Mouse (Mus musculus): ENCODE data around the gene Scly. TPM values are rescaled to one million over a fixed set of nuclear protein-coding genes. Genes with fewer than 3 reads are reported as not detected.

Scly gene
- polyA plus RNA-seq, 1 experiment from 2014 or later: 12.6 TPM

- H3K9ac ChIP-seq: no peak overlapping the region
- H3K36me3 ChIP-seq (replicated peaks): peaks cover 9% of the 10 kb centered on the region; the same call in 1 of the 2 replicates
- H3K4me2 ChIP-seq: no peak overlapping the region
- H3K4me1 ChIP-seq: no peaks in the 10 kb centered on the region
- H3K27ac ChIP-seq: no peak overlapping the region
- WGBS: 94% methylated on average over 4 of the region's 4 CpGs
- ATAC-seq (replicated peaks): no peak
- no peaks in the 10 kb centered on the region for H3K27me3 ChIP-seq (replicated peaks)
- no peak overlapping the region for H3K4me3 ChIP-seq
- no peaks in the 10 kb centered on the region for H3K9me3 ChIP-seq
Measured at GRCm38 (mm10) chr1:91304621-91305020, 6.5 kb downstream of the Scly start.

- Histone ChIP-seq H3K9me3 (no peaks in the 10 kb centered on the region), H3K4me1 (no peaks in the 10 kb centered on the region), H3K27me3 (replicated peaks) (no peaks in the 10 kb centered on the region), H3K4me2 (no peak overlapping the region), H3K4me3 (no peak overlapping the region), H3K9ac (no peak overlapping the region), H3K27ac (no peak overlapping the region), H3K36me3 (replicated peaks) (peaks cover 9% of the 10 kb centered on the region; the same call in 1 of the 2 replicates)
- WGBS: 95% methylated on average over 13 of the region's 13 CpGs
- ATAC-seq (replicated peaks): no peak
Measured at GRCm38 (mm10) chr1:91309366-91310085, 11.4 kb downstream of the Scly start.

GRCm38 (mm10) chr1:91312273-91312672 is 14.1 kb downstream of the Scly start:
- Histone ChIP-seq H3K4me1 (no peaks in the 10 kb centered on the region), H3K4me2 (no peak overlapping the region), H3K9ac (no peak overlapping the region), H3K36me3 (replicated peaks) (peaks cover 5% of the 10 kb centered on the region; the same call in 1 of the 2 replicates), H3K4me3 (no peak overlapping the region), H3K27ac (no peak overlapping the region), H3K9me3 (no peaks in the 10 kb centered on the region), H3K27me3 (replicated peaks) (no peaks in the 10 kb centered on the region)
- no peak for ATAC-seq (replicated peaks)
- 95% methylated on average over 4 of the region's 4 CpGs for WGBS

GRCm38 (mm10) chr1:91313251-91313650 is 15.1 kb downstream of the Scly start:
- no peak overlapping the region for H3K4me3 ChIP-seq
- no peak for ATAC-seq (replicated peaks)
- WGBS: 39% methylated on average over 5 of the region's 5 CpGs
- H3K27ac ChIP-seq: 0 out of 2 replicates have a peak overlapping the region, but pooled peaks have one; percentile 22
- H3K27me3 ChIP-seq (replicated peaks): no peaks in the 10 kb centered on the region
- no peaks in the 10 kb centered on the region for H3K4me1 ChIP-seq
- H3K9ac ChIP-seq: no peak overlapping the region
- no peaks in the 10 kb centered on the region for H3K9me3 ChIP-seq
- no peak overlapping the region for H3K4me2 ChIP-seq
- H3K36me3 ChIP-seq (replicated peaks): peaks cover 4% of the 10 kb centered on the region; the same call in 1 of the 2 replicates

- no peak for ATAC-seq (replicated peaks)
- no peaks in the 10 kb centered on the region for H3K27me3 ChIP-seq (replicated peaks)
- no peak overlapping the region for H3K27ac ChIP-seq
- no peak overlapping the region for H3K9ac ChIP-seq
- no peaks in the 10 kb centered on the region for H3K4me1 ChIP-seq
- H3K9me3 ChIP-seq: no peaks in the 10 kb centered on the region
- 93% methylated on average over 6 of the region's 6 CpGs for WGBS
- no peak overlapping the region for H3K4me3 ChIP-seq
- no peaks in the 10 kb centered on the region for H3K36me3 ChIP-seq (replicated peaks)
- H3K4me2 ChIP-seq: no peak overlapping the region
Measured at GRCm38 (mm10) chr1:91317656-91318055, 19.5 kb downstream of the Scly start.

GRCm38 (mm10) chr1:91321760-91322438 is 23.8 kb downstream of the Scly start, which contains the start of gene Espnl:
Espnl (plus strand) TSS chr1:91322075.
- 80% methylated on average over 19 of the region's 19 CpGs for WGBS
- Histone ChIP-seq H3K4me1 (no peaks in the 10 kb centered on the region), H3K27ac (no peak within 1 kb of the TSS), H3K36me3 (replicated peaks) (no peaks in the 10 kb centered on the region), H3K27me3 (replicated peaks) (no peaks in the 10 kb centered on the region), H3K4me2 (no peak within 1 kb of the TSS), H3K9me3 (no peaks in the 10 kb centered on the region), H3K4me3 (no peak within 1 kb of the TSS), H3K9ac (no peak within 1 kb of the TSS)
- ATAC-seq (replicated peaks): no peak

GRCm38 (mm10) chr1:91324646-91325045 is 26.5 kb downstream of the Scly start:
- no peaks in the 10 kb centered on the region for H3K27me3 ChIP-seq (replicated peaks)
- no peaks in the 10 kb centered on the region for H3K4me1 ChIP-seq
- no peak for ATAC-seq (replicated peaks)
- no peak overlapping the region for H3K9ac ChIP-seq
- WGBS: 92% methylated on average over 2 of the region's 2 CpGs
- no peak overlapping the region for H3K4me2 ChIP-seq
- no peak overlapping the region for H3K27ac ChIP-seq
- H3K36me3 ChIP-seq (replicated peaks): no peaks in the 10 kb centered on the region
- no peak overlapping the region for H3K4me3 ChIP-seq
- no peaks in the 10 kb centered on the region for H3K9me3 ChIP-seq

- Histone ChIP-seq H3K4me3 (no peak overlapping the region), H3K4me1 (no peaks in the 10 kb centered on the region), H3K27ac (no peak overlapping the region), H3K36me3 (replicated peaks) (no peaks in the 10 kb centered on the region), H3K9me3 (no peaks in the 10 kb centered on the region), H3K4me2 (no peak overlapping the region), H3K9ac (no peak overlapping the region), H3K27me3 (replicated peaks) (no peaks in the 10 kb centered on the region)
- no peak for ATAC-seq (replicated peaks)
- WGBS: 74% methylated on average over 4 of the region's 4 CpGs
Measured at GRCm38 (mm10) chr1:91325488-91326042, 27.4 kb downstream of the Scly start.

GRCm38 (mm10) chr1:91332102-91332501 is 34.0 kb downstream of the Scly start:
- Histone ChIP-seq H3K4me1 (no peaks in the 10 kb centered on the region), H3K27ac (no peak overlapping the region), H3K4me2 (no peak overlapping the region), H3K4me3 (no peak overlapping the region), H3K27me3 (replicated peaks) (no peaks in the 10 kb centered on the region), H3K9ac (no peak overlapping the region), H3K9me3 (no peaks in the 10 kb centered on the region), H3K36me3 (replicated peaks) (no peaks in the 10 kb centered on the region)
- 42% methylated on average over 4 of the region's 4 CpGs for WGBS
- no peak for ATAC-seq (replicated peaks)

GRCm38 (mm10) chr1:91333582-91333981 is 35.4 kb downstream of the Scly start:
- ATAC-seq (replicated peaks): no peak
- H3K27ac ChIP-seq: no peak overlapping the region
- no peaks in the 10 kb centered on the region for H3K4me1 ChIP-seq
- no peak overlapping the region for H3K4me2 ChIP-seq
- no peaks in the 10 kb centered on the region for H3K9me3 ChIP-seq
- H3K4me3 ChIP-seq: no peak overlapping the region
- no peaks in the 10 kb centered on the region for H3K27me3 ChIP-seq (replicated peaks)
- no peaks in the 10 kb centered on the region for H3K36me3 ChIP-seq (replicated peaks)
- H3K9ac ChIP-seq: no peak overlapping the region

- no peak overlapping the region for H3K9ac ChIP-seq
- H3K4me2 ChIP-seq: no peak overlapping the region
- H3K27ac ChIP-seq: no peak overlapping the region
- no peak for ATAC-seq (replicated peaks)
- WGBS: 85% methylated on average over 7 of the region's 7 CpGs
- H3K36me3 ChIP-seq (replicated peaks): no peaks in the 10 kb centered on the region
- no peaks in the 10 kb centered on the region for H3K4me1 ChIP-seq
- H3K4me3 ChIP-seq: no peak overlapping the region
- H3K27me3 ChIP-seq (replicated peaks): 0 out of 2 replicates have a peak, but pooled peaks cover 3% of the 10 kb centered on the region
- H3K9me3 ChIP-seq: no peaks in the 10 kb centered on the region
Measured at GRCm38 (mm10) chr1:91337355-91337754, 39.2 kb downstream of the Scly start.

- Histone ChIP-seq H3K4me2 (no peak overlapping the region), H3K9ac (no peak overlapping the region), H3K27ac (no peak overlapping the region), H3K9me3 (no peaks in the 10 kb centered on the region), H3K4me1 (peaks cover 10% of the 10 kb centered on the region), H3K4me3 (no peak overlapping the region), H3K27me3 (replicated peaks) (peaks cover 42% of the 10 kb centered on the region), H3K36me3 (replicated peaks) (no peaks in the 10 kb centered on the region)
- ATAC-seq (replicated peaks): no peak
- WGBS: 84% methylated on average over 3 of the region's 3 CpGs
Measured at GRCm38 (mm10) chr1:91344001-91344400, 45.9 kb downstream of the Scly start.

Measured in midbrain, embryonic 15.5 days (tissue).